ENCODE assay signal across 8 mouse cellular contexts in genomic region chr19:6276426-6277421, GRCm38 (mm10). TPM values are rescaled to one million over a fixed set of nuclear protein-coding genes. Genes with fewer than 3 reads are reported as not detected.
DNase-seq lines count a peak whose midpoint lies in the region; ATAC-seq and TF ChIP-seq lines count a peak whose summit lies in the region.

TSS of gene Ehd1 (plus strand) at chr19:6276725.

- H3K27ac ChIP-seq in bone marrow, adult 2 months (ENCODE audit: control insufficient read depth, insufficient read depth, low read depth, low read length, poor library complexity), result peak within 1 kb of the TSS; percentile 93
- peak within 1 kb of the TSS; percentile 88 for H3K27ac ChIP-seq in embryonic facial prominence, embryonic 15.5 days (replicated peaks)
- peak within 1 kb of the TSS; percentile 61 for H3K27ac ChIP-seq in kidney, embryonic 14.5 days (ENCODE audit: low read depth, low read length)
- peak within 1 kb of the TSS; percentile 90 for H3K27ac ChIP-seq in limb, embryonic 15.5 days

- peak; percentile 85 for TF ChIP-seq POLR2A in bone marrow, adult 2 months (IDR thresholded peaks at IDR 0.05; ENCODE audit: borderline replicate concordance, control insufficient read depth, low read depth, low read length)

- H3K4me1 ChIP-seq in bone marrow, adult 2 months (ENCODE audit: control insufficient read depth, insufficient read depth, low read length), result peaks cover 12% of the 10 kb centered on the region
- H3K4me1 ChIP-seq in embryonic facial prominence, embryonic 15.5 days, result peaks cover 42% of the 10 kb centered on the region
- peaks cover 28% of the 10 kb centered on the region for H3K4me1 ChIP-seq in kidney, embryonic 14.5 days (ENCODE audit: control insufficient read depth, insufficient read depth, low read length)
- peaks cover 54% of the 10 kb centered on the region for H3K4me1 ChIP-seq in limb, embryonic 15.5 days

- no peaks in the 10 kb centered on the region for H3K9me3 ChIP-seq in embryonic facial prominence, embryonic 15.5 days (replicated peaks)
- no peaks in the 10 kb centered on the region for H3K9me3 ChIP-seq in kidney, embryonic 14.5 days (ENCODE audit: control insufficient read depth, low read length)
- no peaks in the 10 kb centered on the region for H3K9me3 ChIP-seq in limb, embryonic 15.5 days

- peak; percentile 78 for TF ChIP-seq CTCF in bone marrow, adult 2 months (IDR thresholded peaks at IDR 0.05; ENCODE audit: control insufficient read depth, insufficient read depth, low read length)

- no peaks in the 10 kb centered on the region; the same call in 1 of the 2 replicates for H3K27me3 ChIP-seq in embryonic facial prominence, embryonic 15.5 days
- H3K27me3 ChIP-seq in kidney, embryonic 14.5 days (ENCODE audit: control insufficient read depth, insufficient read depth, low read length), result no peaks in the 10 kb centered on the region
- no peaks in the 10 kb centered on the region for H3K27me3 ChIP-seq in limb, embryonic 15.5 days

- under 1% methylated on average over 106 of the region's 106 CpGs for WGBS in bone marrow, adult 2 months
- under 1% methylated on average over 103 of the region's 106 CpGs for WGBS in embryonic facial prominence, embryonic 15.5 days
- WGBS in kidney, embryonic 14.5 days, result under 1% methylated on average over 100 of the region's 106 CpGs
- WGBS in limb, embryonic 15.5 days, result under 1% methylated on average over 104 of the region's 106 CpGs

- peak; percentile 98 for DNase-seq in 416B (ENCODE audit: low read depth)
- DNase-seq in heart, adult 9 months (ENCODE audit: low spot score in 2 of 2), result peak; percentile 97 to 99
- peak; percentile 96 to 97 for DNase-seq in monocyte, adult 2 months (ENCODE audit: low read depth in 1 of 2, low spot score in 2 of 2)
- peak; percentile 98 to 99 for DNase-seq in spleen, postnatal 36 days (ENCODE audit: low spot score in 2 of 2)

- peak within 1 kb of the TSS; percentile 100 for H3K4me3 ChIP-seq in bone marrow, adult 2 months (replicated peaks; ENCODE audit: control insufficient read depth, low read depth, low read length)
- H3K4me3 ChIP-seq in embryonic facial prominence, embryonic 15.5 days (replicated peaks), result peak within 1 kb of the TSS; percentile 82
- peak within 1 kb of the TSS; percentile 82 for H3K4me3 ChIP-seq in kidney, embryonic 14.5 days (ENCODE audit: low read length)
- H3K4me3 ChIP-seq in limb, embryonic 15.5 days, result peak within 1 kb of the TSS; percentile 85

- peak; percentile 94 for ATAC-seq in embryonic facial prominence, embryonic 15.5 days (ENCODE audit: insufficient number of reproducible peaks, low FRiP score, low TSS enrichment, low read depth)
- peak; percentile 93 for ATAC-seq in kidney, embryonic 14.5 days (ENCODE audit: low FRiP score, low TSS enrichment)
- peak; percentile 96 for ATAC-seq in limb, embryonic 15.5 days (ENCODE audit: insufficient number of reproducible peaks, low FRiP score, low TSS enrichment, low read depth)

- peaks cover 18% of the 10 kb centered on the region for H3K36me3 ChIP-seq in embryonic facial prominence, embryonic 15.5 days
- H3K36me3 ChIP-seq in kidney, embryonic 14.5 days (ENCODE audit: control insufficient read depth, insufficient read depth, low read length), result peaks cover 18% of the 10 kb centered on the region
- peaks cover 25% of the 10 kb centered on the region for H3K36me3 ChIP-seq in limb, embryonic 15.5 days

- peak within 1 kb of the TSS; percentile 49 for H3K9ac ChIP-seq in embryonic facial prominence, embryonic 15.5 days
- H3K9ac ChIP-seq in kidney, embryonic 14.5 days (ENCODE audit: low read depth, low read length), result peak within 1 kb of the TSS; percentile 85
- H3K9ac ChIP-seq in limb, embryonic 15.5 days, result peak within 1 kb of the TSS; percentile 58

- peak within 1 kb of the TSS; percentile 97 for H3K4me2 ChIP-seq in embryonic facial prominence, embryonic 15.5 days (replicated peaks)
- peak within 1 kb of the TSS; percentile 62 for H3K4me2 ChIP-seq in kidney, embryonic 14.5 days (replicated peaks; ENCODE audit: low read depth, low read length)
- H3K4me2 ChIP-seq in limb, embryonic 15.5 days, result peak within 1 kb of the TSS; percentile 97

RNA-seq across cellular contexts. Expression of gene Ehd1, which starts in this region (rescaled TPM):
- polyA plus RNA-seq in bone marrow, adult 2 months (2011; ENCODE audit: insufficient read depth, insufficient read length, low replicate concordance, missing spikeins), result 40.0 and 63.1 TPM in 2 replicates
- 77.2 and 83.5 TPM in 2 replicates for polyA plus RNA-seq in embryonic facial prominence, embryonic 15.5 days (2015; fragmentation: Nextera tagmentation; extraction: Ambion mirVana)
- 38.3 and 46.0 TPM in 2 replicates for polyA plus RNA-seq in kidney, embryonic 14.5 days (2014; fragmentation: Nextera tagmentation; extraction: Ambion mirVana)
- polyA plus RNA-seq in limb, embryonic 15.5 days (2015; fragmentation: Nextera tagmentation; extraction: Ambion mirVana), result 93.6 and 103 TPM in 2 replicates

Comparison
In these comparisons a context has a peak if more than half of its experiments do, and no peak if none do; other contexts are left out.
1. Peak in every context shown above with its lines: DNase-seq, ATAC-seq, H3K4me3 ChIP-seq and H3K27ac ChIP-seq.